8 mouse cellular contexts compared by ENCODE assay signal in the genomic region with DNA sequence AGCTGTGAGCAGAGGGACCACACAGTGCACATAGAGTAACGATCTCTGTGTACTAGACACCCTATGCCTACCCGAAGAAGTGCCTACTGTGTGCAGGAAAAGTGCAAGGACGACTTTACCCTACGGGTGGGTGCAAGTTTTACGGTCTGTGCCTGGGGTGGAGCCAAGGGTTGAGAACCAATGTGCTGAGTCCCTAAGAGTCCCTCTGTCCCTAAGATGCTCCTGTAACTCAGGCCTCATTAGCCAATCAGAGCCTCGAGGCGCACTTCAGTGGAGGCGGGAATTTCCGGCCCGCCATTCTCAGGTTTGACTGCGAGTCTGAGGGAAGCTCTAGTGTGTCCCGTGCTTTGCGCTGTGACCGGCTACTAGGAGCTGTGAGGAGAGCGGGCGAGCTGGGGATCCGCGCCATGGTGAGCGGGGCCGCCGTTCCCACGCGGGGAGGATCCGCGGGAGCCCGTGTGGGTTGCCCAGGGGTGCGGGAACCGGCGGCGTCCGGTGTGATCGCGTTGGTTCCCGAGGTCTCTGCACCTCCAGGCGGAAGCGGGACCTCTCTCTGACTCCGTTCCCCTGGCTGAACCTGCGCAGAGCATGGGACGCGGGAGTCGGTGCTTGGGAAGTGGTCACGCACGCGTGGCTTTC. TPM values are rescaled to one million over a fixed set of nuclear protein-coding genes. Genes with fewer than 3 reads are reported as not detected.
DNase-seq lines count a peak whose midpoint lies in the region; ATAC-seq and TF ChIP-seq lines count a peak whose summit lies in the region.
"Not testable (repeated sequence)": the region's sequence is repeated elsewhere in the genome, so short reads cannot be mapped to it uniquely, and the experiment has no call there.
"Had no signal": no experiment of that assay in that cellular context is flagged by ENCODE, and none has a peak within 500 bp of the region (broad histone marks: within the 10 kb centered on the region; RNA-seq: fewer than 3 reads in every experiment).

No protein-coding gene starts in this region.

- peak; percentile 75; the same call in 1 of the 2 replicates for ATAC-seq in lung, embryonic 14.5 days (ENCODE audit: insufficient read depth)

- not testable (repeated sequence) for H3K4me1 ChIP-seq in lung, embryonic 14.5 days (ENCODE audit: insufficient read depth)

- H3K9me3 ChIP-seq in lung, embryonic 14.5 days (ENCODE audit: low read depth, low read length): not testable (repeated sequence)

- not testable (repeated sequence) for H3K27me3 ChIP-seq in lung, embryonic 14.5 days (ENCODE audit: insufficient read depth, low read length)

- not testable (repeated sequence) for H3K4me3 ChIP-seq in lung, embryonic 14.5 days (ENCODE audit: low read depth, low read length)

- not testable (repeated sequence) for TF ChIP-seq CTCF in lung, embryonic 14.5 days (IDR thresholded peaks at IDR 0.05; ENCODE audit: low read depth)

- intact Hi-C loops in heart, postnatal 25 days (cut with DNase I): not testable (repeated sequence)

- not testable (repeated sequence) for H3K9ac ChIP-seq in lung, embryonic 14.5 days

- H3K4me2 ChIP-seq in lung, embryonic 14.5 days: not testable (repeated sequence)

- WGBS in lung, embryonic 14.5 days: no CpG with 5 or more reads among the region's 44 CpGs

- H3K36me3 ChIP-seq in lung, embryonic 14.5 days (ENCODE audit: insufficient read depth): not testable (repeated sequence)

- peak; percentile 21 for DNase-seq in cerebellum, adult 11 months
- peak; percentile 94 for DNase-seq in heart, adult 11 months
- peak; percentile 2 for DNase-seq in heart, postnatal 25 days (ENCODE audit: low spot score)
- DNase-seq in layer of hippocampus, adult 8-10 months (ENCODE audit: low spot score in 2 of 2): peak; percentile 1 to 6
- not testable (repeated sequence) for DNase-seq in lung, embryonic 14.5 days
- DNase-seq in ovary, postnatal 36 days (ENCODE audit: low spot score): peak; percentile 17
- DNase-seq in thymus, postnatal 25 days: peak; percentile 56

- H3K27ac ChIP-seq in lung, embryonic 14.5 days (ENCODE audit: low read depth): not testable (repeated sequence)

RNA-seq across cellular contexts. Expression of a gene that starts 48.2 kb away (rescaled TPM):
- total RNA-seq in heart, postnatal 25 days (2021): 1 to 10 TPM in 1 of 2 experiments, under 1 TPM in 1; 0.75 to 1.3 TPM
- 1 to 10 TPM; 3.5 to 5.2 (median 4.0) TPM for total RNA-seq in layer of hippocampus, adult 8-10 months (2022)
- polyA plus RNA-seq in lung, embryonic 14.5 days (2014; fragmentation: Nextera tagmentation; extraction: Ambion mirVana): 6.4 and 7.2 TPM in 2 replicates
- total RNA-seq: megakaryocyte progenitor cell, adult 5-6 weeks had no signal
